Mouse (Mus musculus) MEL (cell line): Measurements from ENCODE around the gene Aes.

ENCODE experiments used
- CTCF ChIP-seq, 3 experiments: IDR thresholded peaks in 2 of 3; conservative IDR thresholded peaks in 1 of 3; 2 replicates each; pipeline ENCODE4 v1.5.1; 2011 to 2012; ENCODE audit warnings: low read length in 3 of 3, low read depth in 2 of 3, mild to moderate bottlenecking in 2 of 3, improper control_type of control experiment in 1 of 3, inconsistent platforms in 1 of 3, mixed read lengths in 1 of 3, moderate library complexity in 1 of 3; ENCODE audit not compliant: control insufficient read depth in 1 of 3, insufficient read depth in 1 of 3, poor library complexity in 1 of 3, severe bottlenecking in 1 of 3
- MAZ ChIP-seq: IDR thresholded peaks from 2 replicates; pipeline ENCODE4 v1.6.1; 2012; ENCODE audit warnings: low read depth, mild to moderate bottlenecking, inconsistent platforms, low read length, improper control_type of control experiment
- MXI1 ChIP-seq: IDR thresholded peaks from 2 replicates; pipeline ENCODE4 v1.6.1; 2011; ENCODE audit warnings: mild to moderate bottlenecking, low read depth, low read length, improper control_type of control experiment
- POLR2AphosphoS2 ChIP-seq: IDR thresholded peaks from 2 replicates; pipeline ENCODE4 v1.6.1; 2011; ENCODE audit warnings: low read length, improper control_type of control experiment

DNA sequence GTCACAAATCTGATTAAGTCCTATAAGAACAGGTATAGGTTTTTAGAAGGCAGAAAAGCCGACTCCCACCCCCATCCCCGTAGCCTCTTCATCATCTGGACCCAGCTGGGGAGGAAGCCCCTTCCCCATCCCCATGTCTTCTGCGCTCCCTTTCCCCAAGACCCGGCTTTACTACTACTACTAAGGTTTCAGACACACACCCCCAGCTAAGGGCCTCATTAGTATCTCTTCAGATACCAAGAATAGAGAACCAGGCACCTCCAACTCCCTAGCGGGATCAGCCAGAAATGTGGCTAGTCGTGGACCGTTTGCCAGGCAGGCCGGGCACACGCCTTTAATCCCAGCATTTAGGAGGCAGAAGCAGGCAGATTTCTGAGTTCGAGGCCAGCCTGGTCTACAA lies 40.8 kb downstream of the Aes start:
- no peak for TF ChIP-seq MXI1
- TF ChIP-seq CTCF (IDR thresholded peaks at IDR 0.05 in 2 of 3, conservative IDR thresholded peaks at IDR 0.05 in 1 of 3; ENCODE audit: control insufficient read depth in 1 of 3, insufficient read depth in 1 of 3, low read depth in 2 of 3, low read length in 3 of 3, poor library complexity in 1 of 3, severe bottlenecking in 1 of 3) = no peak
- TF ChIP-seq POLR2AphosphoS2 = no peak
- no peak for TF ChIP-seq MAZ
